Mouse (Mus musculus): ENCODE data around the gene Sorbs1.

- TF ChIP-seq CHD2 (IDR thresholded peaks at IDR 0.05; ENCODE audit: low read depth, low read length) (no peak), ZNF384 (IDR thresholded peaks at IDR 0.05; ENCODE audit: low read depth, low read length) (no peak), MAFK (IDR thresholded peaks at IDR 0.05; ENCODE audit: insufficient read depth, low read depth, low read length) (no peak), HCFC1 (IDR thresholded peaks at IDR 0.05; ENCODE audit: borderline replicate concordance, insufficient read depth, low read length) (no peak)
These were observed 37.1 kb downstream of the Sorbs1 start for GRCm38 (mm10) chr19:40476491-40476890.

Data from ES-E14 (cell line).